Mouse (Mus musculus): ENCODE measurements at regions not wholly inside any gene's neighbourhood (a gene's known extent, or its start where the extent isn't known, plus 50 kb on each side); places are given as distances from the start of the nearest gene placed in this dataset.

GRCm38 (mm10) chr1:185598514-185598913, 143.9 kb downstream of the Slc30a10 start:
- no peaks in the 10 kb centered on the region for H3K36me3 ChIP-seq (ENCODE audit: control insufficient read depth, insufficient read depth, low read length)
- no peaks in the 10 kb centered on the region for H3K27me3 ChIP-seq (ENCODE audit: control insufficient read depth, insufficient read depth, low read length)
- no peak overlapping the region for H3K27ac ChIP-seq (ENCODE audit: control insufficient read depth, insufficient read depth, low read depth, low read length)
- H3K4me3 ChIP-seq (ENCODE audit: control insufficient read depth, low read depth, low read length), result no peak overlapping the region
- H3K4me1 ChIP-seq (ENCODE audit: control insufficient read depth, insufficient read depth, low read length), result no peaks in the 10 kb centered on the region
- TF ChIP-seq CTCF (IDR thresholded peaks at IDR 0.05; ENCODE audit: control insufficient read depth, insufficient read depth, insufficient replicate concordance, low read depth, low read length) (no peak), POLR2A (IDR thresholded peaks at IDR 0.05; ENCODE audit: control insufficient read depth, low read depth, low read length) (no peak)

GRCm38 (mm10) chr1:185601166-185601565, 146.5 kb downstream of the Slc30a10 start:
- TF ChIP-seq POLR2A (IDR thresholded peaks at IDR 0.05; ENCODE audit: control insufficient read depth, low read depth, low read length) (no peak), CTCF (IDR thresholded peaks at IDR 0.05; ENCODE audit: control insufficient read depth, insufficient read depth, insufficient replicate concordance, low read depth, low read length) (no peak)
- H3K27me3 ChIP-seq (ENCODE audit: control insufficient read depth, insufficient read depth, low read length), result no peaks in the 10 kb centered on the region
- H3K4me3 ChIP-seq (ENCODE audit: control insufficient read depth, low read depth, low read length), result no peak overlapping the region
- no peak overlapping the region for H3K27ac ChIP-seq (ENCODE audit: control insufficient read depth, insufficient read depth, low read depth, low read length)
- H3K4me1 ChIP-seq (ENCODE audit: control insufficient read depth, insufficient read depth, low read length), result no peaks in the 10 kb centered on the region
- no peaks in the 10 kb centered on the region for H3K36me3 ChIP-seq (ENCODE audit: control insufficient read depth, insufficient read depth, low read length)

GRCm38 (mm10) chr1:185605996-185606395, 151.3 kb downstream of the Slc30a10 start:
- Histone ChIP-seq H3K4me1 (ENCODE audit: control insufficient read depth, insufficient read depth, low read length) (no peaks in the 10 kb centered on the region), H3K27me3 (ENCODE audit: control insufficient read depth, insufficient read depth, low read length) (no peaks in the 10 kb centered on the region), H3K4me3 (ENCODE audit: control insufficient read depth, low read depth, low read length) (no peak overlapping the region), H3K27ac (ENCODE audit: control insufficient read depth, insufficient read depth, low read depth, low read length) (no peak overlapping the region), H3K36me3 (ENCODE audit: control insufficient read depth, insufficient read depth, low read length) (no peaks in the 10 kb centered on the region)
- TF ChIP-seq CTCF (IDR thresholded peaks at IDR 0.05; ENCODE audit: control insufficient read depth, insufficient read depth, insufficient replicate concordance, low read depth, low read length) (no peak), POLR2A (IDR thresholded peaks at IDR 0.05; ENCODE audit: control insufficient read depth, low read depth, low read length) (no peak)

GRCm38 (mm10) chr1:185607611-185608010, 153.0 kb downstream of the Slc30a10 start:
- Histone ChIP-seq H3K4me3 (ENCODE audit: control insufficient read depth, low read depth, low read length) (no peak overlapping the region), H3K27me3 (ENCODE audit: control insufficient read depth, insufficient read depth, low read length) (no peaks in the 10 kb centered on the region), H3K27ac (ENCODE audit: control insufficient read depth, insufficient read depth, low read depth, low read length) (no peak overlapping the region), H3K4me1 (ENCODE audit: control insufficient read depth, insufficient read depth, low read length) (no peaks in the 10 kb centered on the region), H3K36me3 (ENCODE audit: control insufficient read depth, insufficient read depth, low read length) (no peaks in the 10 kb centered on the region)
- TF ChIP-seq POLR2A (IDR thresholded peaks at IDR 0.05; ENCODE audit: control insufficient read depth, low read depth, low read length) (no peak), CTCF (IDR thresholded peaks at IDR 0.05; ENCODE audit: control insufficient read depth, insufficient read depth, insufficient replicate concordance, low read depth, low read length) (no peak)

- no peaks in the 10 kb centered on the region for H3K36me3 ChIP-seq (ENCODE audit: control insufficient read depth, insufficient read depth, low read length)
These were observed 153.8 kb downstream of the Slc30a10 start for GRCm38 (mm10) chr1:185608440-185608839.

GRCm38 (mm10) chr1:185610586-185610985, 155.9 kb downstream of the Slc30a10 start:
- no peaks in the 10 kb centered on the region for H3K4me1 ChIP-seq (ENCODE audit: control insufficient read depth, insufficient read depth, low read length)
- TF ChIP-seq CTCF (IDR thresholded peaks at IDR 0.05; ENCODE audit: control insufficient read depth, insufficient read depth, insufficient replicate concordance, low read depth, low read length) (no peak), POLR2A (IDR thresholded peaks at IDR 0.05; ENCODE audit: control insufficient read depth, low read depth, low read length) (no peak)
- no peak overlapping the region for H3K27ac ChIP-seq (ENCODE audit: control insufficient read depth, insufficient read depth, low read depth, low read length)
- no peak overlapping the region for H3K4me3 ChIP-seq (ENCODE audit: control insufficient read depth, low read depth, low read length)
- no peaks in the 10 kb centered on the region for H3K36me3 ChIP-seq (ENCODE audit: control insufficient read depth, insufficient read depth, low read length)
- H3K27me3 ChIP-seq (ENCODE audit: control insufficient read depth, insufficient read depth, low read length), result no peaks in the 10 kb centered on the region

More at GRCm38 (mm10) chr1:185608440-185608839, 153.8 kb downstream of the Slc30a10 start:
- Histone ChIP-seq H3K4me3 (ENCODE audit: control insufficient read depth, low read depth, low read length) (no peak overlapping the region), H3K27ac (ENCODE audit: control insufficient read depth, insufficient read depth, low read depth, low read length) (no peak overlapping the region), H3K4me1 (ENCODE audit: control insufficient read depth, insufficient read depth, low read length) (no peaks in the 10 kb centered on the region), H3K27me3 (ENCODE audit: control insufficient read depth, insufficient read depth, low read length) (no peaks in the 10 kb centered on the region)
- TF ChIP-seq CTCF (IDR thresholded peaks at IDR 0.05; ENCODE audit: control insufficient read depth, insufficient read depth, insufficient replicate concordance, low read depth, low read length), result no peak
- TF ChIP-seq POLR2A (IDR thresholded peaks at IDR 0.05; ENCODE audit: control insufficient read depth, low read depth, low read length), result no peak

- Histone ChIP-seq H3K4me3 (ENCODE audit: control insufficient read depth, low read depth, low read length) (no peak overlapping the region), H3K27ac (ENCODE audit: control insufficient read depth, insufficient read depth, low read depth, low read length) (no peak overlapping the region), H3K36me3 (ENCODE audit: control insufficient read depth, insufficient read depth, low read length) (no peaks in the 10 kb centered on the region), H3K4me1 (ENCODE audit: control insufficient read depth, insufficient read depth, low read length) (no peaks in the 10 kb centered on the region), H3K27me3 (ENCODE audit: control insufficient read depth, insufficient read depth, low read length) (no peaks in the 10 kb centered on the region)
- TF ChIP-seq POLR2A (IDR thresholded peaks at IDR 0.05; ENCODE audit: control insufficient read depth, low read depth, low read length), result no peak
- no peak for TF ChIP-seq CTCF (IDR thresholded peaks at IDR 0.05; ENCODE audit: control insufficient read depth, insufficient read depth, insufficient replicate concordance, low read depth, low read length)
These were observed 161.3 kb downstream of the Slc30a10 start for GRCm38 (mm10) chr1:185615819-185616429.

All from testis, adult 2 months (tissue).